Mouse (Mus musculus) fibroblast of lung, adult 2 months (primary cell): ENCODE data around the gene Slc38a3.

Experiments used
- DNase-seq: peaks from one replicate; pipeline ENCODE4 v3.0.0-alpha.2; 2011; ENCODE audit warnings: low read depth

The Slc38a3 gene

DNA sequence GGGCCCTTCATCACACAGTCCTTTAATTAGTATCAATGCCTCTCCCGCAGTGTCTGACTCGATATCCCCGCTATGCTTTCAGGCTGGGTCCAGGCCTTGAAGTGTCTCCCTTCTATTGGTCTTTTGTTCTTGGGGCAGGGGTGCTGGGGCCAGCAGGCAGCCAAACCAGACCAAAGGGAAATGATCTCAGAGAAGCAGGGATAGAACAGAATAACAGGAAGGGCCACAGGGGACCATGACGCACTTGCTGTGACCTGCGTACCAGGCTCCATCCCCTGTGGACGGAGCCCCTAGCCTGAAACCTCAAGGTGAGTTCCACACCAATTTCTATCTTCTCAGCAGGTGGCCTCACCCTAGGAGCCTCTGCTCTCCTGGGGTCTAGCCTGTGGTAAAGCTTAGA is 51.2 kb downstream of the Slc38a3 start:
- DNase-seq = no peak

DNA sequence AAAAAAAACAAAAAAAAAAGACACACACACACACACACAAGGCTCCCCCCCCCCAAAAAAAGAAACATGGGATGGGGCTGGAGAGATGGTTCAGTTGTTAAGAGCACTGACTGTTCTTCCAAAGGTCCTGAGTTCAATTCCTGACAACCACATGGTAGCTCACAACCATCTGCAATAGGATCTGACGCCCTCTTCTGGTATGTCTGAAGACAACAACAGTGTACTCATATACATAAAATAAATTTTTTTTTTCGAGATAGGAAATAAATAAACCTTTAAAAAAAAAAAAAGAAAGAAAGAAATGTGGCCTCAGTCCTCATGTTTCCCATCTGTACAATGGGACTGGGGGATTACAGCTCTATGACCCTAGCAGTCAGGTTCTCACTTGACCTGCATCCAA is 51.9 kb downstream of the Slc38a3 start:
- no peak for DNase-seq

DNA sequence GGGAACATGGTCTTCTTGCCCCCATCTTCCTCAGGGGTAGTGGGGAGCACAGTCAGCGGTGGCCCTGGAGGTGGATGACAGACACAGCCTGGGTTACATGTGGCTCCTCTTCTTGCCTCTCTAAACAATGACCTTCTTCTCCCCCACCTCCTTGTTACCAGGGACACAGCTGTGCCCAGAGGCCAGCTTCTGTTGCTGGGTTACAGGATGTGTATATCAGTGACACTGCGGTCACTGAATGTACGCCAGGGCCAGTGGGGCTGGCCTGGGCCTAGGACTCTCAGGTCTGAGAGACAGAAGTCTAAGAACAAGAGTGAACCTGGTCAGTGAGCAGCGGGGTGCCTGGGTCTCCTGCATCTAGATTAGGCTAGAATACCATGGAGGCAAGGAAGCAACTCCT is 54.3 kb downstream of the Slc38a3 start:
- no peak for DNase-seq

GRCm38 (mm10) chr9:107612945-107613569 is 56.3 kb downstream of the Slc38a3 start:
- DNase-seq = no peak

DNA sequence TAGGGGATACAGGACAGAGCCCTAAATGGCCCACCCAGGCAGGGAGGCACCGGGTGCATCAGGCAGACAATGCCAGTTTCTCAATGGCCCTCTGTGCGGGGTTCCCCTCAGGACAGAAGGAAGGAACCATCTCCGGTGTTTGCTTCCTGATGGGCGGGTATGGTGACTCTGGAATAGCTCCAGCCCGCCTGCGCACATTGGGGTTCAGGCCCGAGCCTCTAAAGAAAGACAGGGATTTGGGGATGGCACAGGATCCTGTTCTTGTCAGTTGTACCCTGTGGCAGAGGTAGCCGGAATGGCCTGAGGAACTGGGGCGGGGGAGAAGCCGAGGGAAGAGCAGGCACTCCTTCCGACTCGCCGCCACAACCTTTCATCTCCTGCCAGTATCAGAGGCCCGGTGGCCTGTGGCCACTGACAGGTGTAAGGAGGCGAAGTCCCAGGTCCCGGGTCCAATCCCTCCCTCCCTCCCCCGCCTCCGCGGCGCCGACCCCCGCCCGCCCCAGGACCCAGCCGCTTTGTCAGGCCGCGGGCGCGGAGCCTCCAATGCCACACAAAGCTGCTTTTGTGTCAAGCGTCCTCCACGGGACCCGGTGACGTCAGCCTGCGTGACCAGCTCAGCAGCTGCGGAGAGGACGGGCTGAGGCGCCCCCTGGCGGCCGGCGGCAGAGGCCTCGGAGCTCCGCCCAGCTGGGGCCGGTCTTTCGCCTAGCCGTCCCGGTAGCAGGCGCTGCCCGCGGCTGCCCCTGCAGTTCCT is 57.0 kb downstream of the Slc38a3 start:
- peak; percentile 96 for DNase-seq

GRCm38 (mm10) chr9:107611456-107612190 is 57.7 kb downstream of the Slc38a3 start:
- no peak for DNase-seq

GRCm38 (mm10) chr9:107609433-107609830 is 59.9 kb downstream of the Slc38a3 start:
- DNase-seq = no peak

DNA sequence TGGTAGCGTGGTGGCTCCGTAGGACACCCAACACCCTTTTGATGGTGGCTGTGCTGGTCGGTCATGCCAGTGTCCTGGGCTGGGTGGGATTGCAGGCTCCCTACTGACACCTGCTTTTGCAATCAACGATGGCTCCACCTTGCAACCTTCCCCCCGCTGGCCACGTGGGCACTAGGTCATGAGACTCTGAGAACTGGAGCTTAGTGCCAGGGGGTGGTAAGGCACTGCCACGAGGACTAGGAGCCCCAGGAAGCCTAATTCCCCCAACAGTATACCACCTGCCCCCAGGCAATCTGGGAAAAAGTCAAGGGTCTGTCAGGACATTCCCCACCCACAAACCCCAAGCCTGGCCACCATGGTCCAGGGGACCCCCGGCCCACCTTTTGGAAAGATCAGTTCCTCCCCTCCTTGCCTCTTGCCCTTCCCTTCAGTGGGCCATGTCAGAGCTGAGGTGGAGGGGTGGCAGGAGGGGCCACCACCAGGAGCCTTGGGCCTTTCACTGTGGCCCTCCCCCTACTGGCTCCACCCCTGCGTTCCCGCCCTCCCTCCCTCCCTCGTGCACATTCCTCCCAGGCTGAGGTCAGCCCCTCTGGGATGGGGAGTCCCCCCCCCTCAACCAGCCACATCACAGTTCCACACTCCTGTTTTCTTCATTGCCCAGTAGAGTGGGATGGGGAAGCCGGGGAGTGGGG is 60.4 kb downstream of the Slc38a3 start, which contains the start of gene Sema3b:
Gene Sema3b, minus strand, starts transcription at position 489 of the 692 bp plus-strand sequence.
- DNase-seq = no peak

- no peak for DNase-seq
These were observed 61.6 kb downstream of the Slc38a3 start for GRCm38 (mm10) chr9:107607653-107608245.

GRCm38 (mm10) chr9:107607036-107607435 is 62.3 kb downstream of the Slc38a3 start:
- no peak for DNase-seq

DNA sequence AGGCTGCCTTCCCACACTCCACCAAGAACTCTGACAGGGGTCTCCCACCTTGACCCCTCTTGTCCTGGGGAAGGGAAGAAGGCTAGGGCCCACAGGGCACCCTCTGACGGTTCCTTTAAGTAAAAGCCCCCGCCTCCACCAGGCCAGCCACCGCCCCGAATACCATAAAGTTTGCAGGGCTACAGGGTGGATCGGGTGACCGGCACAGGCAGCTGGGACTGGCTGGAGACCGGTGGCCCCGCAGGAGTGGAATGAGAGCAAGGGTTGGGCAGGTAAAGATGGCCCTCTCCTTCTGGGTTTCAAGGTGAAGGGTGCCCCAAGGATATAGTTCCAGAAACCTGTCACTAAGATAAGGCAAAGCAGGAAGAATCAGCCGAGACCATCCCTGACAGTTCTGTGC is 62.7 kb downstream of the Slc38a3 start:
- no peak for DNase-seq

- no peak for DNase-seq
These were observed 64.2 kb downstream of the Slc38a3 start for GRCm38 (mm10) chr9:107605041-107605661.

- no peak for DNase-seq
These were observed 66.1 kb downstream of the Slc38a3 start for GRCm38 (mm10) chr9:107603251-107603650.

- peak; percentile 78 for DNase-seq
These were observed 67.2 kb downstream of the Slc38a3 start for GRCm38 (mm10) chr9:107602068-107602648.

DNA sequence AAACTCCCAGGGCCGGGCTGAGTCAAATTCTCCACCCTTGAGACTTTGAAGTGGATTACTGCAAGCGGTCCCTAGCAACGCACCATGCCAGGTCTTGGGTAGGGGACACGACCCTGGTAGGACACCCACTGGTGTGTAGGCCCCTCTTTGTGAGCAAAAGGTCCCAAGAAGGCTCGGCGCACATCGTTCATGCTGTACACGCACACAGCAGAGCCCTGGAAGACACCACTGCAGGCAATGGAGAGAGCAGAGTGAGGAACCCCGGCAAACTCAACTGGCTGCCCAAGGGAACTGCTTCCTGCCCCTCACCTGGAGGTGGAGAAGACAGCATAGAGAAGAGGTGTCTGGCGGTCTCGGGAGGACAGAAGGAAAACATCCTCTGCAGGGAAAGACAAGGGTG is 68.1 kb downstream of the Slc38a3 start:
- DNase-seq = no peak

GRCm38 (mm10) chr9:107600745-107601144 is 68.6 kb downstream of the Slc38a3 start:
- DNase-seq = no peak
